Mouse (Mus musculus): ENCODE results near the gene Tmem163. TPM values are rescaled to one million over a fixed set of nuclear protein-coding genes. Genes with fewer than 3 reads are reported as not detected.

Gene Tmem163
- polyA plus RNA-seq, 1 experiment = 0.22 TPM

DNA sequence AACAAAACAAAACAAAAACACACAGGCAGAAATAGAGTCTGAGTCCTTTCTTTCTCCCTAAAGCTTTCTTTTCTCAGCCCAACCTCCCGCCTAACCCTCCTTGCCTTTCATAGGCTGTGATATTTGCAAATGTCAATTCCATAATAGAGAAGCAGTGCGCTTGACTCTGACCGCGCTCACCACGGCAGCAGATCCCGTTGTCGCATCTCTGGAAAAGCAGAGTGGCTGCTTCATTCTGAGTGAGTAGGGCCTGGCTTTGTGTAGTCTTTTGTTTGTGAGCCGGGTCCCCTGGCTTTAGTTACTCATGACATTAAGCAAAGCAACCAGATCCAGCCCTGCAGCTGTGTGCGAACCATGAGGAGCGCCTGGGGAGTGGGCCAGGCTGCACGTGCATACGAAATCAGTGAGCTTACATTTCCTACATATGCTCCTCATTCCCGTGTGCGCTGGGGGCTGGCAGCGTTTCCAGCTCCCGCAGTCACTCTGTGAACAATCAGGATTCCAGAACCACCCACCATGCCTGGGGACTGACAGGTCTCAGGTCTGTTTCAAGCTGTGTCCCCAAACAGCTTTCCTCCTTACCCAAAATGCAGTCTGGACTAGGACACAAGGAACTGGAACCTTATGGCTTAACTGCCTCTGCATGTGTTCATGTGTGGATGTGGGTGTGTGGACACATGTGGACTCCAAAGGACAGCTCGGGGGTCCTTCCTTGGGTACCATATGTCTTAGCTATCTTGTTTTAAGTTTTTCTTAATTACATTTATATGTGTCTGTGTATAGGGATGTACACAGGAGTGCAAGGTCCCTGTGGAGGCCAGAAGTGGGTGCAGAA lies 141.9 kb downstream of the Tmem163 start:
- Histone ChIP-seq H3K4me3 (ENCODE audit: control insufficient read depth, low read depth, low read length) (no peak overlapping the region), H3K27me3 (ENCODE audit: control insufficient read depth, insufficient read depth, low read length) (no peaks in the 10 kb centered on the region), H3K27ac (ENCODE audit: control insufficient read depth, insufficient read depth, low read depth, low read length) (no peak overlapping the region), H3K4me1 (ENCODE audit: control insufficient read depth, insufficient read depth, low read length) (no peaks in the 10 kb centered on the region), H3K36me3 (ENCODE audit: control insufficient read depth, insufficient read depth, low read length) (no peaks in the 10 kb centered on the region)
- TF ChIP-seq POLR2A (IDR thresholded peaks at IDR 0.05; ENCODE audit: control insufficient read depth, low read depth, low read length) (no peak), CTCF (IDR thresholded peaks at IDR 0.05; ENCODE audit: control insufficient read depth, insufficient read depth, insufficient replicate concordance, low read depth, low read length) (no peak)

- Histone ChIP-seq H3K27ac (ENCODE audit: control insufficient read depth, insufficient read depth, low read depth, low read length) (no peak overlapping the region), H3K36me3 (ENCODE audit: control insufficient read depth, insufficient read depth, low read length) (no peaks in the 10 kb centered on the region), H3K4me3 (ENCODE audit: control insufficient read depth, low read depth, low read length) (no peak overlapping the region), H3K4me1 (ENCODE audit: control insufficient read depth, insufficient read depth, low read length) (no peaks in the 10 kb centered on the region), H3K27me3 (ENCODE audit: control insufficient read depth, insufficient read depth, low read length) (no peaks in the 10 kb centered on the region)
- TF ChIP-seq POLR2A (IDR thresholded peaks at IDR 0.05; ENCODE audit: control insufficient read depth, low read depth, low read length) = no peak
- TF ChIP-seq CTCF (IDR thresholded peaks at IDR 0.05; ENCODE audit: control insufficient read depth, insufficient read depth, insufficient replicate concordance, low read depth, low read length) = no peak
Measured at GRCm38 (mm10) chr1:127536448-127536847, 142.9 kb downstream of the Tmem163 start.

DNA sequence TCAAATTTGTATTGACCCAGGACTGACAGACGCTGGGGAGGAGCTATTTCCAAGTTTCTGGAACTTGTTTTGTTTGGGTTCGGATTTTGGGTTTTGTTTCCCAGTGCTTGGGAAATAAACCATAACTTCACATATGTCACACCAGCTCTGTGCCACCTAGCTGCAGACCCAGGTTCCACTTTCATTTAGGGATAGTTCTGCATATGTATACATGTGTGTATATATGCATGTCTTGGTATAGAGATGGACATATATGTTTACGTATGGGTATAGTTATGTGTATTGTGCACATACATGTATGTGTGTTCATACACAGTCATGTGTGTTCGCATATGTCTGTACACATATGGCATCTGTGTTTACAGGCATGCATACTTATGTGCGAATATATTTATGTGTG lies 147.6 kb downstream of the Tmem163 start:
- Histone ChIP-seq H3K4me3 (ENCODE audit: control insufficient read depth, low read depth, low read length) (no peak overlapping the region), H3K36me3 (ENCODE audit: control insufficient read depth, insufficient read depth, low read length) (no peaks in the 10 kb centered on the region), H3K27ac (ENCODE audit: control insufficient read depth, insufficient read depth, low read depth, low read length) (no peak overlapping the region), H3K4me1 (ENCODE audit: control insufficient read depth, insufficient read depth, low read length) (no peaks in the 10 kb centered on the region), H3K27me3 (ENCODE audit: control insufficient read depth, insufficient read depth, low read length) (no peaks in the 10 kb centered on the region)
- TF ChIP-seq POLR2A (IDR thresholded peaks at IDR 0.05; ENCODE audit: control insufficient read depth, low read depth, low read length) (no peak), CTCF (IDR thresholded peaks at IDR 0.05; ENCODE audit: control insufficient read depth, insufficient read depth, insufficient replicate concordance, low read depth, low read length) (no peak)

GRCm38 (mm10) chr1:127530849-127531580 lies 148.3 kb downstream of the Tmem163 start:
- no peak overlapping the region for H3K4me3 ChIP-seq (ENCODE audit: control insufficient read depth, low read depth, low read length)
- no peaks in the 10 kb centered on the region for H3K27me3 ChIP-seq (ENCODE audit: control insufficient read depth, insufficient read depth, low read length)
- H3K4me1 ChIP-seq (ENCODE audit: control insufficient read depth, insufficient read depth, low read length) = no peaks in the 10 kb centered on the region
- H3K36me3 ChIP-seq (ENCODE audit: control insufficient read depth, insufficient read depth, low read length) = no peaks in the 10 kb centered on the region
- no peak overlapping the region for H3K27ac ChIP-seq (ENCODE audit: control insufficient read depth, insufficient read depth, low read depth, low read length)
- TF ChIP-seq POLR2A (IDR thresholded peaks at IDR 0.05; ENCODE audit: control insufficient read depth, low read depth, low read length) = no peak
- TF ChIP-seq CTCF (IDR thresholded peaks at IDR 0.05; ENCODE audit: control insufficient read depth, insufficient read depth, insufficient replicate concordance, low read depth, low read length) = no peak

- no peaks in the 10 kb centered on the region for H3K27me3 ChIP-seq (ENCODE audit: control insufficient read depth, insufficient read depth, low read length)
- H3K4me3 ChIP-seq (ENCODE audit: control insufficient read depth, low read depth, low read length) = no peak overlapping the region
- TF ChIP-seq CTCF (IDR thresholded peaks at IDR 0.05; ENCODE audit: control insufficient read depth, insufficient read depth, insufficient replicate concordance, low read depth, low read length) (no peak), POLR2A (IDR thresholded peaks at IDR 0.05; ENCODE audit: control insufficient read depth, low read depth, low read length) (no peak)
- H3K27ac ChIP-seq (ENCODE audit: control insufficient read depth, insufficient read depth, low read depth, low read length) = no peak overlapping the region
- H3K4me1 ChIP-seq (ENCODE audit: control insufficient read depth, insufficient read depth, low read length) = no peaks in the 10 kb centered on the region
- no peaks in the 10 kb centered on the region for H3K36me3 ChIP-seq (ENCODE audit: control insufficient read depth, insufficient read depth, low read length)
Measured at GRCm38 (mm10) chr1:127523364-127523763, 156.0 kb downstream of the Tmem163 start.

- no peak for TF ChIP-seq CTCF (IDR thresholded peaks at IDR 0.05; ENCODE audit: control insufficient read depth, insufficient read depth, insufficient replicate concordance, low read depth, low read length)
- no peak for TF ChIP-seq POLR2A (IDR thresholded peaks at IDR 0.05; ENCODE audit: control insufficient read depth, low read depth, low read length)
- Histone ChIP-seq H3K36me3 (ENCODE audit: control insufficient read depth, insufficient read depth, low read length) (no peaks in the 10 kb centered on the region), H3K27ac (ENCODE audit: control insufficient read depth, insufficient read depth, low read depth, low read length) (no peak overlapping the region), H3K27me3 (ENCODE audit: control insufficient read depth, insufficient read depth, low read length) (no peaks in the 10 kb centered on the region), H3K4me3 (ENCODE audit: control insufficient read depth, low read depth, low read length) (no peak overlapping the region), H3K4me1 (ENCODE audit: control insufficient read depth, insufficient read depth, low read length) (no peaks in the 10 kb centered on the region)
Measured at GRCm38 (mm10) chr1:127514888-127515287, 164.5 kb downstream of the Tmem163 start.

DNA sequence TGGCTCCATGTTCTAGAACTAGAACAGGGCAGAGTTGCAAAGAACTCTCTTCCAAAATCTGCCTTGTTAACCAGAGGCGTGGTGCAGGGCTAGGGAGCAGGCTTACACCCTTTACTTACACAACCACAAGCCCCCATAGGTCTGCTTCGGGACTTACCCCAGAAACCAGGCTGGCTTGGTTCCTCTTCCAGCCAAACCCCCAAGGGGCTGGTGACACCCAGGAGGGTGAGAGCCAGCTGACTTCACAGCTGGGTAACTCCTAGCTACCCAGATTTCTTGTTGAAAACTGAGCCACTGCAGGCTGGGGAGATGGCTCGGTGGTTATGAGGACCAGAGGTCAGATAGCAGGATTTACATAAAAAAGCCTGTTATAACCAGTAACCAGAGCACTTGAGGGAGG lies 164.9 kb downstream of the Tmem163 start:
- Histone ChIP-seq H3K4me3 (ENCODE audit: control insufficient read depth, low read depth, low read length) (no peak overlapping the region), H3K27me3 (ENCODE audit: control insufficient read depth, insufficient read depth, low read length) (no peaks in the 10 kb centered on the region), H3K36me3 (ENCODE audit: control insufficient read depth, insufficient read depth, low read length) (no peaks in the 10 kb centered on the region), H3K4me1 (ENCODE audit: control insufficient read depth, insufficient read depth, low read length) (no peaks in the 10 kb centered on the region), H3K27ac (ENCODE audit: control insufficient read depth, insufficient read depth, low read depth, low read length) (no peak overlapping the region)
- TF ChIP-seq POLR2A (IDR thresholded peaks at IDR 0.05; ENCODE audit: control insufficient read depth, low read depth, low read length) (no peak), CTCF (IDR thresholded peaks at IDR 0.05; ENCODE audit: control insufficient read depth, insufficient read depth, insufficient replicate concordance, low read depth, low read length) (no peak)
